Mouse (Mus musculus): Measurements from ENCODE around the gene Ccdc38. TPM values are rescaled to one million over a fixed set of nuclear protein-coding genes. Genes with fewer than 3 reads are reported as not detected.
A peak's percentile ranks its signal among the peaks of the same experiment; 100 is the strongest.

The Ccdc38 gene
- under 1 TPM; 0.07 to 0.09 TPM for total RNA-seq (2021)
- long read RNA-seq, experiment 1: 0 reads
- long read RNA-seq, experiment 2: 0 reads

GRCm38 (mm10) chr10:93540431-93541210, at the start of gene Ccdc38:
Gene Ccdc38 (plus strand): TSS chr10:93540632.
- DNase-seq: peak; percentile 10

GRCm38 (mm10) chr10:93500864-93501263, 39.6 kb upstream of the Ccdc38 start:
- no peak for DNase-seq

- DNase-seq: no peak
Observed at GRCm38 (mm10) chr10:93501346-93501745, 39.1 kb upstream of the Ccdc38 start.

GRCm38 (mm10) chr10:93508383-93508970, 32.0 kb upstream of the Ccdc38 start:
- DNase-seq: no peak

GRCm38 (mm10) chr10:93509532-93510153, 30.8 kb upstream of the Ccdc38 start:
- no peak for DNase-seq

GRCm38 (mm10) chr10:93515419-93515818, 25.0 kb upstream of the Ccdc38 start:
- no peak for DNase-seq

- DNase-seq: no peak
Observed at GRCm38 (mm10) chr10:93515927-93516326, 24.5 kb upstream of the Ccdc38 start.

DNA sequence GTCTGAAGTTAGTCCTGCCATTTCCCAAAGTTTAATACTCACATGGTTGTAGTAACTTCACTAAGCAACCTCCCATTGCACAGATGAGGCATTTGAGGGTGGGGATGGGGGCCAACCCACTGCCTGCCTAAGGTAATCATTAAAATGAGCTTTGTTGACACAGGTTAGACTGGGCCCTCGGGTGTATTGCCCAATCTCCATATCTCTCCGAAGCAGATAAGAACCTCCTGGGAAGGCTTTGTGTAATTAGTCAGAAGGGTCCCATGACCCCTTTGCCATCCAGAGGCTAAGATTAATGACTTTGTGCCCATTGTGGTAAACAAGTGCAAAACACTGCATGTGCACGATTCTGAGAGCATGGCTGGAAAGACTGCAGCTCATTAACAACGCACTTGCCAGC, 22.7 kb upstream of the Ccdc38 start:
- DNase-seq: no peak

GRCm38 (mm10) chr10:93518186-93518585, 22.2 kb upstream of the Ccdc38 start:
- no peak for DNase-seq

GRCm38 (mm10) chr10:93518620-93519019, 21.8 kb upstream of the Ccdc38 start:
- no peak for DNase-seq

GRCm38 (mm10) chr10:93519159-93519558, 21.3 kb upstream of the Ccdc38 start:
- no peak for DNase-seq

DNA sequence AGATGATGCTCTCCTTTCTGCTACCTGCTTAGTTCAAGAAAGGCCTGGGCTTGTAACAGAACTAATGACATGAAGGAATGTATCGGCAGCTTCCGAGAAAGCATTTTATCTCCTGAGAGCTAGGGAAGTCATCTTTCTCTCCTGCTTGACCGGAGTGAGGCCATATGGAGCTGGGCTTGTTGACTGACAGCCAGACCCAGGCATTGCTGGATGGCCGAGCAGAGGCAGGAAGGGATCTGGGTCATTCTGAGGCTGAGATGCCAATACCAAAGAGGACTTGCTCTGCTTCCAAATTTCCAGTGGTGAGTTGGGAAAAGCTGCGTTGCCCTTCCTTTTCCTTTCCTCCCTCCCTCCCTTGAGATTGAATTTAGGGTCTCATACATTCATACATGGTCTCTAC, 20.7 kb upstream of the Ccdc38 start:
- DNase-seq: no peak

DNA sequence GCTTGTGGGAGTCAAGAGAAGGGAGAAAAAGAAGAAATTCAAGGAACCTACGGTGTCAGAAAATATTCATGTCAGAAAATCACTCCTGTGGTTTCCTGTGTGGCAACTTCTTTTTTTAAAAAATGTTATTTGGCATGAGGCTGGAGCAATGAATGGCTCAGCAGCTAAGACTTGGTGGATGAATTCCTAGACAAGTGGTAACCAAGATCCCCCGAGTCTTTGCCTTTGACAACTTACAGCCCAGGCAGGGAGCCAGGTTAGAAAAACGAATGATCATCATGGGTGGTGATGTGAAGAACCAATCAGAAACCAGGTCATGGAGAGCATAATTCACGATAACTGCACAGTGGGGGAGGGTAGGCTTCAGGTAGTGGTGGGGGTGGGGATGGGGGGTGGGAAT, 19.4 kb upstream of the Ccdc38 start:
- DNase-seq: no peak

DNA sequence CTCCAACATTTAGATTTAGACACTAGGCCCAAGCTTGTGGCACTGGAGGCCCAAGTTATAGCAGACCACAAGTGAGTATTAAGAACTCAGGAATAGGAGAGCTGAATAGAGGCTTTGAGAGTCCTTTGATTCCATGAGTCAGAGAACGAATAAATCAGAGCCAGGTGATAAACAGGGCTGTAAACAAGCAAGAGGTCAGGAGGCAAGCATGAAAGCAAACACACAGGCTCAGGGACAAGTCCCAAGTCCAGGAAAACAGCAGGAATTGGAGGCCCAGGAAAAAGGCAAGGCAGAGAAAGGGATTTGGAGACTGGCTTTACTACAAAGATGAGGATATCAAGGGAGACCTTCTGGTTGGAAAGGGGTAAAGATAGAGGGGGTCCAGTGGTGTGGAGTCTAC, 15.1 kb upstream of the Ccdc38 start:
- no peak for DNase-seq

DNA sequence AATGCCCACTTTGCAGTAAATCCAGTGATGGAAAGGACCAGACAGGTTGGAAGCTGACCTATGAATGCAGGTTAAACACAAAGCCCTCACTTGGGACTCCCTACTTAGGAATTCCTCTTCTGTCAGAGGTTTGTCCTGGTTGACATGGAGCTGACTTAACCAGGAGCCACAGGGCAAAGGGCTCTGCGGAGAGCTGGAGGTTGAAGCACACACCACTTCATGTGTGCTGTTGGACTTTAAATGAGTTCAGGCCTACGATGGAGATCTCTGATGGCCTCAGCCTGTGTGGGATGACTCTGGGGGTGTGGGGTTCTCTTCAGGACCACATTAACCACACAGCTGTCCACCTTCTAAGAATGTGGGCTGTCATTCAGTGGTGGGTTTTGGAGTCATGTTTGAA, 2.1 kb upstream of the Ccdc38 start:
- no peak for DNase-seq

DNA sequence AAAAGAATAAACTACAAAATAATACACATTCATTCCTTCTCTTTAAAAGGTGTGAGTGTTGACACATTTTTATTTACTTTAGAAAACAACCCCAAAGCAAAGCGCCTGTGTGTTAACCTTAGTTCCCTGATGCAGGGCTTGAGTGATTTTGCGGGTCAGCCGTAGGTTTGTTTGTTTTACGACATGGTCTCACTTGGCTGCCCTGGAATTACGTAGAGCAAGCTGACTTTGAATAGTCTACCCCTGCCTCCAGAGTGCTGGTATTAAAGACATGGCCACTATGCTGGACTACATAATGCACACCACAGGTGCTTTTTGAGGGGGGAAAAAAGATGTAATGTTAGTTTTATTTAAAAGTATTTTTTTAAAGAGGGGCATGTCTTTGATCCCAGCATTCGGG, 1.6 kb upstream of the Ccdc38 start:
- no peak for DNase-seq

DNA sequence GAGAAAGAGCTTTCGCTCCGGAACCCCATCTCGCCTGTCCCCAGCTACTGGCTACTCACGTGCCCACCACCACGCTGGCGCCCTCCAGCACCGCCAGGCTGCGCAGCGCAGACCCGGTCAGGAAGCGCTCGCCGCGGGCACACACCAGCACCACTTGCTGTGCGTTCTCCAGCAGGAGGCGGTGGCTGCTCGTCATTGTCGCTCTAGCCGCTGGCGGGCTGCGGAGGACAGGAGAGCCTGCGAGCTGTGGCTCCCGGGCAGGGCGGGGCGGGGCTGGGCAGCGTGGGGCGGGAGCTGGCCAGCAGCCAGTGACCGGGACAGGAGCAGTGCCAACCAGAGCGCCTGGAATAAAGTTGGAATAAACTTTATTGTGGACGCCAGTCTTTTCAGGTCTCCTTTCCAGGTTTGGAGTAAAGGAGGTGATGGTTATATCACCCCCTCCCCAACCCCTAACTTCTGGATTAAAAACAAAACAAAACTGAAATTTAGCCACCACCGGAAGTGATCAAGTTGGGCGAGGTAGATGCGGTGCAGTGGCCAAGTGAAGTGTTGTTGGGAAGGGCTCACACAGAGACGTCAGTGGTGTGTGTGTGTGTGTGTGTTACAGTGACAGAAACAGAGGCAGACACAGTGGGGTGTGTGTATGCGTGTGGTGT, 529 bp upstream of the Ccdc38 start, which contains the start of gene Amdhd1:
TSS of gene Amdhd1 (minus strand) at position 259 of the 656 bp plus-strand sequence.
- peak; percentile 81 for DNase-seq

DNA sequence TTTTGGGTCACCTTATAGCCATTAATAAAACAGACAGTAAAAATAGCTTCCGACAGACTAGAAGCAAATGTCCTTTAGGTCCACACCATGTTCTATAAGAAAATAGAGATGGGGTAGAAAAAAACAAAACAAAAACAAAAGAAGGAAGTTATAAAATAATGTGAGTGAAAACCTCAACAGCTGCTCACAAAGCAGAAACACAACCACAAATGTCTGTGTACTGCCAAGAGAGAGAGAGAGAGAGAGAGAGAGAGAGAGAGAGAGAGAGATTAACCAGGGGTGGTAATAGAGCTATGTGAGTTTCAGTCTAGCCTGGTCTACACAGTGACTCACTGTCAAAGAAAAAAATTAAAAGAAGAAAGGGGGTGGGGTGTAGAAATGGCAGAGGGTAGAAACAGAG, 1.2 kb downstream of the Ccdc38 start:
- DNase-seq: no peak

DNA sequence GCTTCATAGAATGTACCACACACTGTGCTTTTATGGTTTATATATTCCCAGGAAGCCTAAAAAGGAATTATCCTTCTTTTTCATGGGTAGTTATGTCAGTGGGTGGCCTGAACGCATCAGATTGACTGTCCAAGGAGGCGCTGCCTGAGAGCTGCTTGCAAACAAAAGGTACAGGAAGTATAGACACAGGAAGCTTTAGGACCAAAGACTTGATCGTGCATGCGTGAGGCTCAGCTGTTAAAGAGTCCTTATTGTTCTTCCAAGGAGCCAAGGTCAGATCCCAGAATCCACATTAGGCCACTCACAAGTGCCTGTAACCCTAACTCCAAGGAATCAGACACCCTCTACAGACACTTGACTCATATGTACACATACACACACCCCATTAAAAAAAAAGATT, 1.9 kb downstream of the Ccdc38 start:
- no peak for DNase-seq

DNA sequence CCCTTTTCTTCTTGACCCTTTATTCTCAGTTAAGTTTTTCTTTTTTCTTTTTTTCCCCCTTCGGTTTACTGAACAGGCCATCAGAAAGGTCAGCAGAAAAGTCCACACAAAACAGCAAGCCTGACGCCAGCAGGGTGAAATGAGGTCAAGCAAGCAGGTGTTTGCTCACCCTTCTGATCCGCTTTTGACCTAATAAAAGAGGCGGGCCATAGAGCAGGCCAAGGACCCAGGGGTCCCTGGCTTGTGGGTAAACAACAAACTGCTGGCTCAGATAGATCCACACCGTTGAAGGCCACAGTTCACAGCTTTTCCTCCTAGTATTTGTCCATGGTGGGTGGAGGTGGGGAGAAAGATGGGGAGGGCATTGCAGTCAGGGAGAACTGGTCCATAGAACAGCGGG, 2.7 kb downstream of the Ccdc38 start:
- DNase-seq: no peak

GRCm38 (mm10) chr10:93544172-93544571, 3.7 kb downstream of the Ccdc38 start:
- no peak for DNase-seq

DNA sequence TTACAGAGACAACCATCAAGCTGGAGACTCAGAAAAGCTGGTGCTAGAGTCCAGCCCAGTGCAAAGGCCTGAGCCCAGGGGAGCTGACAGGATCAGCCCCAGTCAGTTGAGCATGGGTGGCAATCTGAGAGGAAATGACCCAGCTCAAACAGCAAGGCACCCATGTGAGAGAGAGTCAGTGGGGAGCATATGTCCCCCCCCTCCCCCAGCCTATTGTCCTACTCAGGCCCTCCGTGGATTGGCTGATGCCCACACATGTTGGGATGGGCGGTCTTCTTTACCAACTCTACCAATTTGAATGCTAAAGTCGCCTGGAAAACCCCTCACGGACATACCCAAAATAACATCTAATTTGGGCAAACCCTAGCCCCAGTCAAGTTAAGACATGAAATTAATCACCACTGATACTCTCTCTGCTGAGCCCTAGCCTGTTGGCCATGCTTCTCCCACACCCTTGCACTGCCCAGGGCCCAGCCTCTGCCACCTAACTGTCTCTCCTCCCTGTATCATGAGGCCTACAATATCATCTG, 7.4 kb downstream of the Ccdc38 start:
- no peak for DNase-seq

- DNase-seq: peak; percentile 74
Observed at GRCm38 (mm10) chr10:93548991-93549390, 8.6 kb downstream of the Ccdc38 start.
